Mouse (Mus musculus) hindbrain, embryonic 16.5 days (tissue): ENCODE data around the gene Pdcd11. TPM values are rescaled to one million over a fixed set of nuclear protein-coding genes. Genes with fewer than 3 reads are reported as not detected.

Experiments
- ATAC-seq: fragments of 200-750 bp; cut with Nextera tagmentation; 2 replicates; pipeline ENCODE4 v1.8.0; 2017; ENCODE audit warnings: moderate TSS enrichment, moderate library complexity
- H3K27ac ChIP-seq: fragments of 300-500 bp; sonication (generic); 2 replicates; pipeline ENCODE4 v1.5.1; 2014; ENCODE audit warnings: low read depth, mild to moderate bottlenecking, control low read depth, low read length, moderate library complexity
- H3K27me3 ChIP-seq: fragments of 300-500 bp; sonication (generic); replicated peaks from 2 replicates; pipeline ENCODE4 v1.6.1; 2014; ENCODE audit warnings: low read length; ENCODE audit not compliant: control insufficient read depth, insufficient read depth
- H3K36me3 ChIP-seq: fragments of 300-500 bp; sonication (generic); 2 replicates; pipeline ENCODE4 v1.6.1; 2014; ENCODE audit warnings: mild to moderate bottlenecking, low read length, moderate library complexity, mixed read lengths; ENCODE audit not compliant: control insufficient read depth, insufficient read depth
- H3K4me1 ChIP-seq: fragments of 300-500 bp; sonication (generic); 2 replicates; pipeline ENCODE4 v1.6.1; 2014; ENCODE audit warnings: low read depth, low read length; ENCODE audit not compliant: control insufficient read depth, insufficient read depth
- H3K4me2 ChIP-seq: fragments of 300-500 bp; sonication (generic); 2 replicates; pipeline ENCODE4 v1.6.1; 2014; ENCODE audit warnings: mild to moderate bottlenecking, low read length, control low read depth, moderate library complexity
- H3K4me3 ChIP-seq: fragments of 300-500 bp; sonication (generic); 2 replicates; pipeline ENCODE4 v1.5.1; 2014; ENCODE audit warnings: mild to moderate bottlenecking, low read length, control low read depth, moderate library complexity
- H3K9ac ChIP-seq: fragments of 300-500 bp; sonication (generic); 2 replicates; pipeline ENCODE4 v1.6.1; 2014; ENCODE audit warnings: low read depth, mild to moderate bottlenecking, control low read depth, low read length, moderate library complexity
- H3K9me3 ChIP-seq: fragments of 300-500 bp; sonication (generic); 2 replicates; pipeline ENCODE4 v1.6.1; 2014; ENCODE audit warnings: mild to moderate bottlenecking, low read length, moderate library complexity; ENCODE audit not compliant: control insufficient read depth
- WGBS: fragments of 180-500 bp; shearing (Covaris S2); extraction: QIAGEN DNeasy Blood & Tissue Kit; methylation state at CpG from one replicate; pipeline ENCODE4 v1.1.7; 2014; 5-methylcytosine and 5-hydroxymethylcytosine counted together
- polyA plus RNA-seq: library from polyadenylated mRNA; unstranded; fragments of >200 nt; fragmentation: Nextera tagmentation; extraction: Ambion mirVana; gene quantifications from 2 replicates; pipeline ENCODE4 v1.2.1, GENCODE M21; 2015

Pdcd11 gene
- polyA plus RNA-seq, 1 experiment from 2014 or later, result 4.4 TPM

GRCm38 (mm10) chr19:47175472-47175871 lies 84.9 kb downstream of the Pdcd11 start:
- H3K9ac ChIP-seq, result no peak overlapping the region
- H3K4me2 ChIP-seq, result no peak overlapping the region
- peaks cover 7% of the 10 kb centered on the region for H3K4me1 ChIP-seq
- ATAC-seq, result no peak
- 76% methylated on average over 2 of the region's 2 CpGs for WGBS
- H3K9me3 ChIP-seq, result no peaks in the 10 kb centered on the region
- H3K27me3 ChIP-seq, result no peaks in the 10 kb centered on the region; the same call in 1 of the 2 replicates
- no peak overlapping the region for H3K4me3 ChIP-seq
- H3K27ac ChIP-seq, result no peak overlapping the region
- no peaks in the 10 kb centered on the region for H3K36me3 ChIP-seq

GRCm38 (mm10) chr19:47176916-47177505 lies 86.4 kb downstream of the Pdcd11 start:
- Histone ChIP-seq H3K27ac (no peak overlapping the region), H3K4me3 (no peak overlapping the region), H3K36me3 (no peaks in the 10 kb centered on the region), H3K9ac (no peak overlapping the region), H3K9me3 (peaks cover under 1% of the 10 kb centered on the region; the same call in 1 of the 2 replicates), H3K4me2 (no peak overlapping the region), H3K4me1 (peaks cover 10% of the 10 kb centered on the region), H3K27me3 (no peaks in the 10 kb centered on the region; the same call in none of the 2 replicates)
- no peak for ATAC-seq
- 85% methylated on average over 2 of the region's 2 CpGs for WGBS

GRCm38 (mm10) chr19:47178001-47178400 lies 87.4 kb downstream of the Pdcd11 start:
- WGBS, result 23% methylated on average over 10 of the region's 10 CpGs
- Histone ChIP-seq H3K4me1 (peaks cover 10% of the 10 kb centered on the region), H3K9ac (no peak overlapping the region), H3K36me3 (no peaks in the 10 kb centered on the region), H3K4me3 (peak overlapping the region; percentile 61), H3K27ac (no peak overlapping the region), H3K4me2 (peak overlapping the region; percentile 86), H3K9me3 (peaks cover 4% of the 10 kb centered on the region; the same call in 1 of the 2 replicates), H3K27me3 (no peaks in the 10 kb centered on the region; the same call in 1 of the 2 replicates)
- ATAC-seq, result peak; percentile 38

GRCm38 (mm10) chr19:47178431-47179271 lies 88.1 kb downstream of the Pdcd11 start, which contains the start of gene Neurl1a:
TSS of gene Neurl1a (plus strand) at chr19:47178820.
- H3K9ac ChIP-seq, result peak within 1 kb of the TSS; percentile 82
- no peaks in the 10 kb centered on the region; the same call in 1 of the 2 replicates for H3K27me3 ChIP-seq
- peaks cover 10% of the 10 kb centered on the region for H3K4me1 ChIP-seq
- WGBS, result under 1% methylated on average over 76 of the region's 98 CpGs
- H3K9me3 ChIP-seq, result peaks cover 4% of the 10 kb centered on the region; the same call in 1 of the 2 replicates
- peak within 1 kb of the TSS; percentile 86 for H3K4me2 ChIP-seq
- peak within 1 kb of the TSS; percentile 61 for H3K4me3 ChIP-seq
- no peaks in the 10 kb centered on the region for H3K36me3 ChIP-seq
- H3K27ac ChIP-seq, result peak within 1 kb of the TSS; percentile 80
- peak; percentile 77 for ATAC-seq

GRCm38 (mm10) chr19:47179272-47179809 lies 88.8 kb downstream of the Pdcd11 start:
- peak; percentile 43 for ATAC-seq
- Histone ChIP-seq H3K36me3 (no peaks in the 10 kb centered on the region), H3K27me3 (no peaks in the 10 kb centered on the region; the same call in 1 of the 2 replicates), H3K4me1 (peaks cover 10% of the 10 kb centered on the region), H3K27ac (peak overlapping the region; percentile 80), H3K9me3 (peaks cover 4% of the 10 kb centered on the region; the same call in 1 of the 2 replicates), H3K9ac (peak overlapping the region; percentile 82), H3K4me3 (peak overlapping the region; percentile 61), H3K4me2 (peak overlapping the region; percentile 86)
- WGBS, result under 1% methylated on average over 37 of the region's 42 CpGs

GRCm38 (mm10) chr19:47180011-47180410 lies 89.4 kb downstream of the Pdcd11 start:
- no peaks in the 10 kb centered on the region; the same call in 1 of the 2 replicates for H3K27me3 ChIP-seq
- H3K27ac ChIP-seq, result peak overlapping the region; percentile 80; the same call in 1 of the 2 replicates
- ATAC-seq, result no peak
- peak overlapping the region; percentile 82; the same call in 1 of the 2 replicates for H3K9ac ChIP-seq
- H3K36me3 ChIP-seq, result no peaks in the 10 kb centered on the region
- H3K4me1 ChIP-seq, result peaks cover 10% of the 10 kb centered on the region
- H3K4me2 ChIP-seq, result peak overlapping the region; percentile 86
- WGBS, result 13% methylated on average over 8 of the region's 8 CpGs
- H3K4me3 ChIP-seq, result peak overlapping the region; percentile 61
- peaks cover 4% of the 10 kb centered on the region; the same call in 1 of the 2 replicates for H3K9me3 ChIP-seq

Other genes starting within 250 kb of the Pdcd11 start
- 413 and 454 TPM in 2 replicates for gene Ina, start 76.1 kb upstream of the Pdcd11 start, polyA plus RNA-seq
- 77.6 and 80.6 TPM in 2 replicates for gene Nt5c2, start 75.6 kb upstream of the Pdcd11 start, polyA plus RNA-seq
- gene Pcgf6, start 39.9 kb upstream of the Pdcd11 start, polyA plus RNA-seq, result 26.8 and 30.2 TPM in 2 replicates
- gene Taf5, start 23.0 kb upstream of the Pdcd11 start, polyA plus RNA-seq, result 4.4 and 4.9 TPM in 2 replicates
- gene Usmg5, start 121 bp upstream of the Pdcd11 start, polyA plus RNA-seq, result 1,339 and 1,421 TPM in 2 replicates
- 1.8 and 1.9 TPM in 2 replicates for gene Calhm2, start 47.5 kb downstream of the Pdcd11 start, polyA plus RNA-seq
- gene Calhm1, start 53.5 kb downstream of the Pdcd11 start, polyA plus RNA-seq, result not detected in 2 replicates
- gene Calhm3, start 67.0 kb downstream of the Pdcd11 start, polyA plus RNA-seq, result 0.15 TPM in 1 of 2 replicates, not detected in the other
- 15.0 and 16.0 TPM in 2 replicates for gene Neurl1a, start 88.1 kb downstream of the Pdcd11 start, polyA plus RNA-seq